Mouse (Mus musculus) erythroblast, adult 5-6 weeks (primary cell): ENCODE results near the gene Tor4a. TPM values are rescaled to one million over a fixed set of nuclear protein-coding genes. Genes with fewer than 3 reads are reported as not detected.
A peak's percentile ranks its signal among the peaks of the same experiment; 100 is the strongest.

Experiments
- ATAC-seq: replicated peaks from 2 replicates; pipeline ENCODE4 v1.8.0; 2016; ENCODE audit warnings: moderate number of reproducible peaks, mild to moderate bottlenecking, moderate TSS enrichment, inconsistent platforms; ENCODE audit not compliant: poor library complexity, low FRiP score, severe bottlenecking
- total RNA-seq, 2 experiments: library from RNA; stranded (forward) in 1 of 2; stranded (reverse) in 1 of 2; fragments of 150-400 nt in 1 of 2; fragments of 200-764, 138-1000 nt in 1 of 2; gene quantifications; 2 replicates each; pipeline versions ENCODE4 v1.2.3 to v1.2.4; 2015 to 2017; ENCODE audit warnings: low replicate concordance in 2 of 2

Tor4a gene
- total RNA-seq, 2 experiments from 2014 or later, result 3.1 to 7.4 TPM

DNA sequence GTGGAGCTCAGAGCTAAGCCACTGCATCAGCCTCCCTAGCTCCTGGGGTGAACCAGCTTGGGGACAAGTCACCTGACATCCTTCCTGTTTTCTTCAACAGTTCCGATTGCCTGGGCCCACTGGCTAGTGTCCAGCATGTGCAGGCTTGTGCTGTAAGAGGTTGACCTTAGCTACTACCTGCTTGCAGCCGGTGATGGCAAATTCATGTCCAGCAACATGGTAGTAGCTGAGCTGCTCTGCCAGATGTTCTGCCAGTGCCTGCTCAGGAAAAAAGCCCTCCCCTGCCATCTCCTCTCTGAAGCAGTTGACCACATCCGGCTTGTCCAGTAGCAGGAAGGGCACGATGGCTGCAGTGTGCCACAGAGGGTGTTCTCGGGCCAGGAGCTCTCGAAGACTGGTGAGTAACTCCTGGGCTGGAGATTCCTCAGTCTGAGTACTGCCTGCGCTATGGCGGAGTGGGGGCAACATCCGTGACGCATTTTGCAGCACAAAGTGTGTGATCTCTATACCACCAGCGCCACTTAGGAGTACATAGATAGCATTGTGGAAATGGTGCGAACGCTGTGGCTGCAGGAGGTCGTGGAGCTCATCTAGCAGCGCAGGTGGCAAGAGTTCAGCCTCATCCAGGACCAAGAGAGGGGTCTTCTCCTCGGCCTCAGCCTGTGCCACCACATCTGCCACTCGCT, 2.1 kb downstream of the Tor4a start:
- peak; percentile 1; the same call in 1 of the 2 replicates for ATAC-seq

DNA sequence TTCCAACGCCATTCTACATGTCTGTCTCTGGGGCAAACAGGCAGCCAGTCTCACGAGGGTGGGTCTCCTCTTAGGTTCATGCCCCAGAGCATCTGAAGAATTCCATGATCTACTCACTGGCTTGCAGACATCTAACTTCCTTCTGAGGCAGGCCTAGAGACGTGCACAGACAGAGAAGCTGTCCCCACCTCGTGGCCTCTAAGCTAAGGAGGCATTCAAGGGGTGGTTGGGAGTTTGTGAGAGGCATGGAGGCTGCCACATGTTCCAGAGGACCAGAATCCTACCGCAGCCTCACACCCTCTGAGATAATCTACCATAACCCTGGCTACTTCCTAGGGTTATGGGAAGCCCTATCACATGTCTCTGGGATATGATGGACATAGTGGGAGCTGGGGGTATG, 2.7 kb downstream of the Tor4a start:
- no peak for ATAC-seq

DNA sequence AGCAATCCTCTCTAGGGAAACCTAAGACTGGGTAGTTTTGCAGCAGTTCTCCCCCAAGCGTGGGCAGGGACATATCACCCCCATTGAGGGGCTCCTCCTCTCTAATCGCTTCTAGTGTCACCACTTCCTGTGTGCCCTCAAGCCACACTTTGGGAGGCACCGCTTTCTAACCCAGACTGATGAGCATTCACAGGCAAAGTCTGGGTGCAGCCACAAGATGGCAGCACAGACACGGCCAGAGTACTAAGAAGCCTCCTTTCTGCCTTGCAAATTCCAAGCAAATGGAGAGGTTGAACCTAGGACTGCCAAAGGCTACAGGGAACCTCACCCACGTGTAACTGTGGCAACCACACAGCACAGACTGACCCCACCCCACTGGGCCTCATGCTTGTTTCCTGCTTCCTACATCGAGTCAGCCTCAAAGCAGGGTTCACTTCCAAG, 3.3 kb downstream of the Tor4a start:
- peak; percentile 63 for ATAC-seq

DNA sequence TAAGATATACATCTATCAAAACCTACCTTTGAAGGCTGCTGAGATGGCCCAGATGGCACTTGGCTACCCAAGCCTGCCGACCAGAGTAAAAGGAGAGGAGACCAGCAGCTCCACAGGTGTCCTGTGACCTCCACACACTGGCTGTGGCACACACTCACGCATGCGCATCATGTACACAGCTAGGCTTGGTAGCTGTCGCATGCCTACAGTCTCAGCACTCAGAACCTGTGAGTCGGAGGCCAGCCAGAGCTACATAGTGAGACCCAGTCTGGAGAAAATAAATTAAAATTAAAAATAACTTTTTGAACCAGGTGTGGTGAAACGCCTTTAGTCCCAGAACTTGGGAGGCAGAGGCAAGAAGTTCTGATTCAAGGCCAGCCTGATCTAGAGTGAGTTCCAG, 8.8 kb downstream of the Tor4a start:
- ATAC-seq, result no peak

DNA sequence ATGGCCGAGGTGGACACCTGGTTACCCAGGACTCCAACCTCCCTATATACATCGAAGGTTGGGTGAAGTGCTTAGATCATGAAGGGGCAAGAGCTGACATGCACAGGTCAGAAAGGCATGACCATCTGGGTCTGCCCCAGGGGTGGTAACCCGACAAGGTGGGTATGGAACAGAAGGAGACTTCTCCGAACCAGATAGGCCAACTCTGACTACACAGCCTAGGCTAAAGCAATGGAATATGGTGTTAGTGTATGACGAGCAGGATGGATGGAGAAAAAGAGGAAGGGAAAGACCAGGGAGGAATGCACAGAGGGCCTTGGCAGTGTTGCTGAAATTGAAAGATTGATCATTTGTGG, 10.1 kb downstream of the Tor4a start:
- ATAC-seq, result no peak

DNA sequence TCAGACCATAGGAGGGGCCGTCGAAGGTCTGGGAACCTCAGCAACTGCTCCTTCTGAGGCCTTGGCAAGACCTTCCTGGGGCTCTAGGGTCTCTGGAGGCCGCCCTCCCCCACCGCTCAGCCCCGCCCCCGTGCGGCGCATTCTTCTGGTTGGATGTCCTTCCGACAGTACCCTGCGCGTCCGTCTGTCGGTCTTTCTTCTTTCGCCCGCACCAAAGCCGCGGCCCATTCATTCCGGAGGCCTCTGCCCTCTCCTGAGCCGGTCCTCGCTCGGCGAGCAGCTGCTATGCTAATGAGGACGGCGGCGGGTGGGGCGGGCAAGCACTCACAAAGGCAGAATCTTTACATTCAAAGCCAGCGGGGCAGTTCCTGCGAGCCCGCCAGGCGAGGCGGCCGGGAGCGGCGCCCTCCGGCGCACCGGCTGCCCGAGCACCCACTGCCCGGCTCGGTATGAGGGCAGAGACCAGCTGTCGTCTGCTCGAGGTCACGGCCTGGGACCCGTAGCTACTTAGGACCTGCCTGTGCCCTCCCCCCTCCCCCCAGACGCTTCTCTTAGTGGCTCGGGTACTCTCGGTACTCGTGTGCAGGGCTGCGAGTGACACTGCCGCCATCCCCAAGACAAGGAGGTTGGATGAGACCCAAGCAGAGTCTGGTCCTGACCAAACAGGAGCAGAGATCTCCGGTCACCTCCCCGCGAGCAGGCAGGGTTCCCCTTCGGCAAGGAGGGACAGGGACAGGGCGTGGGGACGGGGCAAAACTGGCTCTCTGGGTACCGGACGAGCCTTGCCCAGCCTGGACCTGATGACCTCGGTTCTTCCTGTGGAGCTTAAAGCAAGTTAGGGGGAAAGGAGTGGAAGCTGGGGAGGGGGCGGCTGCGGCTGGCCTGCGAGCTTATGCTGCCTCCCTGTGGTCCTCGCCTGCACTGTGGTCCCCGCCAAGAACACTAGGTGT, 10.8 kb downstream of the Tor4a start:
- ATAC-seq, result no peak

DNA sequence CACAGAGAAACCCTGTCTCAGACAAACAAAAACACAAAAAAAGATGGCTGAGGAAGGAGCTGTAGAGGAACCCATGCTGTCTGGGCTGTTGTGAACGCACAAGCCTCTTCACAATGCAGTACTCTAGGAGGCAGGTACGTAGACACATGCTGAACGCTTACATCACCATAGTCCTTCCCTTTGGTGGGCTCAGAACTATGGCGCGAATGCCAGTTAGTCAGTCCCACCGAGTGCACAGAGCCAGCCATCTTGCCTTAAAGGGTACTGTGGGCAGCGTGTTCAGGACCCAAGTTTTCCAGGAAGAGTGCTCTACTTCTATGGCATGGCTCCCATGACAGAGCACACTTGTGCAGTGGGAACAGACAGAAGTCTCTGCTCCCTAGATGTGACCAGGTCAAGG, 12.2 kb downstream of the Tor4a start:
- ATAC-seq, result no peak

DNA sequence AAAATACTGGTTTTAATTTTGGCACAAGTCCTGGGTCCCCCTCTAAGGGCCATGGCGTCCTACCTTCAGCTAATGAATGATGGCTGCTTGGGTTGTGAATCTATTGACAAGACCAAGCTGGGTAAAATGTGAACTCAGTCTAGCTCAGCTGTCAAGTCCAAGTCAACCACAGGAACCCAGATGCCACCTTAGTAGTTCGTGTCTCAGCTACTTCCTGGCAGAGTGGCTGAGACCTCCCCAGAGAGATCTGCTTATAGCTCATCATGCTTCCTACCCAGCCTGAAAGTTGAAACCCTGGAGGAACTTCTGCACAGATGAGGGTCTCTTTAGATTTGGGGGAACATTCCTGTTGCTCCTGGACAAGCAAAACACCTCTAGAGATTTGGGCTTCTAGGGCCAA, 13.3 kb downstream of the Tor4a start:
- ATAC-seq, result no peak

DNA sequence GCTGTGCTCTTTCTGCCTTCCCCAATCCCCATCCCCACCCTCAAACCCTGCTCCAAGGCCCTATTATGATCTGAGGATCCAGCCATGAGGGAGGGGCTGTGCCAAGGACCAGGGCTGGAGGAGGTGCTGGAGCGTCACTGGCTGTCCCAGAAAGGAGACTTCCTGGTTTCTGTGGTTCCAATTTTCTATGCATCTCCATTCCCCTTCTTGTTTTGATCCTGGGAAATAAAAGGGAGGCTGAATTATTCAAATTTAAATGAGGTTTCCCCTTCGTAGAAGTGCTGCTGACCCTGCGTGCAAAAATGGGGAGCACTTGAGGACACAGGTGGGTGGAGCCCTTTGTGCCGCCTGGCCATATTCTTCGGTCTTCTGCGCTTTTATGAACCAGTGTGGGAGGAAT, 14.0 kb downstream of the Tor4a start:
- ATAC-seq, result no peak

DNA sequence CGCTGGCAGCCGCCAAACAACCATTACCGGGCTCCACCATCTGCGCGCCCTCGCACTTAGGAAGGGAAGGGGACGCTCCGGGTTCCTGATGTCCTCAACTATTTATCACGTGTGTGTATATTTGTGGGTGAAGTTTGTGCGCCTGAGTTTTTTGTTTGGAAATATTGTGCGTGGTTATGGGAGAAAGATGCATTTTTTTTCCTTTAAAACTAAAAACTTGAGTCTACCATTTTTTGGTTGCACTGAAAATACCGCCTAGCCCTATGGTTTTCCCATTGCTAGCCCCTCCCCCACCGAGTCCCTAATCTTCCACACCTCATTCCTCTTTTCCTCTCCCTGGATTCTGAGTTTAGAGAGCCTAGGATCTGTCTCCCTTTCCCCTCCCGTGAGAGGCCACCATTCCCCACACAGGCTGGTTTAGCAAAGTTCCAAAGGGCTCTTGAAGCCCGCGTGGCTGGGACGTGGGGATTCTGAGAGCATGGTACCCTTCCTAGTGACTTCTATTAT, 14.7 kb downstream of the Tor4a start:
- ATAC-seq, result no peak

DNA sequence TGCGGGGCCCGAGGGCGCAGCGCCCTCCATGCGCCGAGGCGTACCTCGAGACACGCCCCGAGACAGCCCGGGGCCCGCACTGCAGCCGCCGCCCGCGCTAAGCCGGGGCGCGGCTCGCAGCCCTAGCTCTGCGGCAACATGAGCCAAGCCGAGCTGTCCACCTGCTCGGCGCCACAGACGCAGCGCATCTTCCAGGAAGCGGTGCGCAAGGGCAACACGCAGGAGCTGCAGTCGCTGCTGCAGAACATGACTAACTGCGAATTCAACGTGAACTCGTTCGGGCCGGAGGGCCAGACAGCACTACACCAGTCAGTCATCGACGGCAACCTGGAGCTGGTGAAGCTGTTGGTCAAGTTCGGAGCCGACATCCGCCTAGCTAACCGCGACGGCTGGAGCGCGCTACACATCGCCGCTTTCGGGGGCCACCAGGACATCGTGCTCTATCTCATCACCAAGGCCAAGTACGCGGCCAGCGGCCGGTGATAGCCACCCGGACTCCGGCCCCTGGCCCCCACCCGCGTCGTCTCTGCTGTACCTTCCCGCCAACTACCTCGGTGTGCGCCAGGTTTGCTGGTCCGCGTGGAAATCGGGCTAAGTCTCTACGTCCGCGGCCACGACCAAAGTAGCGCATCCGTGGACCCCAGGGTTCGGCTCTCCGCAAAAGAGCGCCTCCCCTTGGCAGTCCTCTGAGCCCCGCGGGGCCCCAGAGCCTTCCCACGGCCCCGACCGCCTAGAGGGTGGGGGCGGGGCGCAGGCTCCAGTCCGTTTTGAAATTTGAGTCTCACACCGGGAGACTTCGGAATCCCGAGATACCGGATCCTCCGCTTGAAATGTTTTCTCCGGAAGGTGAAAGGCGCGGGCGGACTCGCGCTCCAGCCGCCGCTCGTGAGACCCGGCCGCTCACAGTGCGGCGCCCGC, 15.5 kb downstream of the Tor4a start:
- peak; percentile 67 for ATAC-seq

DNA sequence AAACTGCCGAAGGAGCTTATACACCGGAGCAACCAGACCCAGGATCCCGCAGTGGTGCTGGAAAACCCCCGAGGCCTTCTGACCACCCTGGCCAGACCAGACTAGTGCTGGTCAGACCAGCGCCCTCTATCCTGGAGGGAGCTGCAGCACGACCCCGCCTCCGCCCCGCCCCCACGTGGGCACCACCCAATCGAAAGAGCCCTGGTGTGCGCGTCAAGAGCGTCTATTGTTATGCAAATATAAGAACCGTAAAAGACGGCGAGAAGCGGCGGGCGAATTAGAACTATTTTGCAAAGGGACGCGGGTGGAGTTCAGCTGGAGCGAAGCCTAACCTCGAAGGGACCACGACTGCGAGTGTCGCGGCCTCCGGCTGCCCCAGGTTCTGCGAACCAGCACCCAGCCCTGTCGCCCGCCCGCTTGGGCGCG, 16.2 kb downstream of the Tor4a start, which contains the start of gene Nrarp:
Nrarp (plus strand) TSS at position 281 of the 426 bp plus-strand sequence.
- peak; percentile 47; the same call in 1 of the 2 replicates for ATAC-seq

DNA sequence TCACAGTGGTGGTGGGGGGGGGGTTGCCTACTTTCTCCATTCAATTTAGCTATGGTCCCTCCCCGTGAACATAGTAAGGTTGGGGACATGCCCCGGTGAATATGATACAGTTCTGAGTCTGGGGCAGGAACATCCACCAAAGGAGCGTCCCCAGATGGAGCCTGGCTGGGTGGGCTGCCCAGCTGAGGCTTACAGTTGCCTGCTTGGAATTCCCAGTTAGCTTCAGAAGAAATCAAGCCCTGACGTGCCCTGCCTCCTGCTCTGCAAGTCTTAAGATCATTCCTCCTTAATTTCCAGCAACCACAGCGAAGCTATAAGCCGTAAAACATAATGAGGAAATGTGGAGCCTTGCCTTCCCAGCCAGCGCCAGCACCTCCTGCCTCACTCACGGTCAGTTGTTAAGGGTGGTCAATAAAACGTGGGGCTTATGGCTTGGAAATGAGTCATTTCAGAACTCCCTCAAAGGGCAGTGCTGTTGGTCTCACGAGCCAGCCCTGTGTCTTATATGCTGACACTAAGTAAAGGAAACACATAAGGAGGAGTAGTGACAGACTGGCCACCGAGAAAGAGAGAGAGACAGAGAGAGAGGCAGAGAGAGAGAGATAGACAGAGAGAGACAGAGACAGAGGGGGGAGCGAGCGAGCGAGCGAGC, 17.0 kb downstream of the Tor4a start:
- no peak for ATAC-seq

DNA sequence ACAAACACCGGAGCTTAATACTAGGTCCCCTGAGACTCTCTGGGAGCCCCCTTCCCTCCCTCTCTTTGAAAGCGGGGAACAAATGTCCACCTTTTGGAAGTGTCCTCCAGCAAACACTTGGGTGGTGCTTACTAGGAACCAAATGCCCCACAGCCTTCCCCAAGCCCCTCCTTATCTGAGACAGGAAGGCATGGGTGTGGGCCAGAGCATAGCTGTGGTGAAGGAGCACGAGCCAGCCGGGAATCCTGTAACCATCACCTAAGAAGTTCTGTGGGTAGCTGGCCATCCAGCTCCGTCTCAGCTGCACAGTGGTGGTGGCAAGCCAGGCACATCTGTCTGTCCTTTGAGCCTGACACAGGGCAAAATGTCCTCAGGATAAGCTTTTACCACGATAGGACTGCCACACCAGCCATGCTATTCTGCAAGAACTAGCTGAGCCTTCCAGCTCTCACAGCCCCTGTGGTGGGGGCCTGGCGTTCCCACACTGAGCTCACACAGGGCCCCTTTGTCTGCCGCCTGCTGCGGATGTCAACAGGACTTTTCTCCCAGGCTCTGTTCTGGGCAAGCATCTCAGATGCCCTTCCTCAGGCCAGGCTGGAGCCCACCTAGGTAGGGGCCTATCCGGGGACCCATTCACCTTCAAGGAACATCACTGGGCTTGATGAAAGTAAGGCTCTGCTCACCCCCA, 18.3 kb downstream of the Tor4a start:
- no peak for ATAC-seq

DNA sequence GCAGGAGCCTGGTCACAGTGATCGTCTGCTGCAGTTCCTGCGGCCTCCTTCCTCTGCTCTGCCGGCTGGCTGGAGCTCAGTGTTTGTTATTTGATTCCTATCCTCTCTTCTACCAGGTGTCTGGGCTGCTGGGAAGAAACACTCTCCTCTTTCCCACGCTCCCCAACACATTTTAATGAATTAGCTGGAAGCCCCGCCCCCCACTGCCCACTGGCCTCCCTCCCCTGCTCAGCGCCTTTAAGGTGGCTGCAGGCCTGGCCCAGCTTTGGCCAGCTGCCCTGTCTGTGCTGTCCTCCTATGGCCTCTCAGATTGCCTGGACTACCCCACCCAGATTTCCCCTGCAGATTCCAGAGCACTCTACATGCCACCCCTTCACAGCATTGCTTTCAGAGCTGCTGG, 19.0 kb downstream of the Tor4a start:
- ATAC-seq, result no peak

DNA sequence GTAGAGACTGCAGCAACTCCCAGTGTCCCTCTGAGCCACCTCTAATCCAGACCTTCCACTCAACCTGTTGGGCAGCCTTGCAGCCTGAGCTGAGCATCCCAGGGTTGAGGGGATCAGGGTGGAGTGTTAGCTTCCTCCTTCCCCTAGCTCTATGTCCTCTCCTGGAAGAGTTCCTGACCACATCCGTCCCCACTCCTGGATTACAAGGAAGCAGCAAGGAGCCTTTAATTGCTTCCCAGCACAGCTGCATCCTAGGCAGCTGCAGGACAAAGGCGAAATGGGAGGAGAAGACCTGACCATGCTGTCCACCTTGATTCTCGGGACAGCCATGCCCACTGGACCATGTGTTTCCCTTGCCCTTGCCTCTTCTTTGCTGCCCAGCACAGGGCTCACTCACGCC, 19.6 kb downstream of the Tor4a start:
- ATAC-seq, result no peak

DNA sequence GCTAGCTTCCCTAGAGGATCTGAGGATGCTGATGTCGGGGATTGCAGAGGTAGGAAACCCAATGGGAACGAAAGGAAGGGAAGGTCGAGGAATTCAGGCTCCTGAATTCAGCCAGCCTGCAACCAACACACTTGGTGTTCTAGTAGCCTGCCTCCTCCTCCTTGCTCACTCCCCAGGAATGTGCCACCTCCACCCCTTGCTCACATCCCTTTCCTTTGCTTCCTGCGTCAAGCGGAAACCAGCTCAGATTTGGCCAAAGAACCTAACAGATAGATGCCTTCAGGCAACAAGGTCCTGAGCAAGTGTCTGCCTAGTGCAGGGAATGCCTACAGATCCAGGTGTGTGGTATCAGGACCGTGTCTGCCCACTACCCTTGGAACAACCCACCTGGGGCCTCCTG, 20.1 kb downstream of the Tor4a start:
- no peak for ATAC-seq

DNA sequence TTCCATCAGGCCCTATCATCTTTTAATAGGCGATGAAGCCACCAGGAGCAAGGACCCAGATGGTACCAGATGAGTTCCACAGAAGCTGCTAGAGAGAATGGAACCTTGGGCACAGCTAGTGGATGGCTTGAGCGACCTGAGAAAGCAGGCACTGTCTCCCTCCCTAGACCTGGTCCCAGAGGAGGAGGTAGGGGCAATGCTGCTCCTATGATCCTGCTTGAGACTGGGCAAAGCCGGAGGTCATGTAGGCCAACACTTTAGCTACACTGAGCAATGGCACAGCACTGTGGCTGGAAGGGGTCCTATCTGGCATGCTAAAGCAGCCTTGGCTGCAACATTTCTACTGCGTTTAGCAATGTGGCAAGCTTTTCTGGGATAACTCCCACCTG, 21.0 kb downstream of the Tor4a start:
- no peak for ATAC-seq
